Mouse (Mus musculus): Measurements from ENCODE around the gene Sap30bp. TPM values are rescaled to one million over a fixed set of nuclear protein-coding genes. Genes with fewer than 3 reads are reported as not detected.

Sap30bp gene
- polyA plus RNA-seq, 1 experiment from 2014 or later = 29.8 TPM

- no peaks in the 10 kb centered on the region for H3K27me3 ChIP-seq
- no peak overlapping the region for H3K27ac ChIP-seq
- ATAC-seq (ENCODE audit: borderline replicate concordance, extremely low read depth, low FRiP score, low TSS enrichment) = no peak
- WGBS = 33% methylated on average over 6 of the region's 6 CpGs
- H3K4me3 ChIP-seq = no peak overlapping the region
- no peak overlapping the region for H3K9ac ChIP-seq
- no peaks in the 10 kb centered on the region for H3K9me3 ChIP-seq
- peaks cover 1% of the 10 kb centered on the region for H3K4me1 ChIP-seq
- peaks cover 70% of the 10 kb centered on the region for H3K36me3 ChIP-seq
- no peak overlapping the region for H3K4me2 ChIP-seq
Measured at GRCm38 (mm10) chr11:115939690-115940329, 6.7 kb downstream of the Sap30bp start.

GRCm38 (mm10) chr11:115941980-115942379, 8.9 kb downstream of the Sap30bp start:
- Histone ChIP-seq H3K4me1 (no peaks in the 10 kb centered on the region), H3K27ac (no peak overlapping the region), H3K27me3 (no peaks in the 10 kb centered on the region), H3K36me3 (peaks cover 69% of the 10 kb centered on the region), H3K4me2 (no peak overlapping the region), H3K9me3 (no peaks in the 10 kb centered on the region), H3K4me3 (no peak overlapping the region), H3K9ac (no peak overlapping the region)
- ATAC-seq (ENCODE audit: borderline replicate concordance, extremely low read depth, low FRiP score, low TSS enrichment) = no peak
- WGBS = 64% methylated on average over 7 of the region's 7 CpGs

- Histone ChIP-seq H3K36me3 (peaks cover 51% of the 10 kb centered on the region), H3K4me2 (no peak overlapping the region), H3K27me3 (no peaks in the 10 kb centered on the region), H3K4me1 (no peaks in the 10 kb centered on the region), H3K9ac (no peak overlapping the region), H3K9me3 (no peaks in the 10 kb centered on the region), H3K4me3 (no peak overlapping the region), H3K27ac (no peak overlapping the region)
- ATAC-seq (ENCODE audit: borderline replicate concordance, extremely low read depth, low FRiP score, low TSS enrichment) = no peak
- 92% methylated on average over 8 of the region's 8 CpGs for WGBS
Measured at GRCm38 (mm10) chr11:115945247-115945646, 12.2 kb downstream of the Sap30bp start.

- Histone ChIP-seq H3K4me2 (no peak overlapping the region), H3K36me3 (peaks cover 51% of the 10 kb centered on the region), H3K9ac (no peak overlapping the region), H3K27me3 (no peaks in the 10 kb centered on the region), H3K27ac (0 out of 2 replicates have a peak overlapping the region, but pooled peaks have one; percentile 10), H3K4me1 (no peaks in the 10 kb centered on the region), H3K9me3 (no peaks in the 10 kb centered on the region), H3K4me3 (no peak overlapping the region)
- ATAC-seq (ENCODE audit: borderline replicate concordance, extremely low read depth, low FRiP score, low TSS enrichment) = no peak
- 84% methylated on average over 9 of the region's 9 CpGs for WGBS
Measured at GRCm38 (mm10) chr11:115946221-115946828, 13.2 kb downstream of the Sap30bp start.

- Histone ChIP-seq H3K27me3 (no peaks in the 10 kb centered on the region), H3K36me3 (peaks cover 52% of the 10 kb centered on the region)
Measured at GRCm38 (mm10) chr11:115948316-115948715, 15.2 kb downstream of the Sap30bp start.

GRCm38 (mm10) chr11:115950719-115951118, 17.6 kb downstream of the Sap30bp start:
- Histone ChIP-seq H3K9me3 (no peaks in the 10 kb centered on the region), H3K27ac (no peak overlapping the region), H3K4me1 (peaks cover 6% of the 10 kb centered on the region; the same call in 1 of the 2 replicates), H3K36me3 (peaks cover 53% of the 10 kb centered on the region), H3K27me3 (no peaks in the 10 kb centered on the region), H3K9ac (no peak overlapping the region), H3K4me3 (no peak overlapping the region), H3K4me2 (no peak overlapping the region)
- 91% methylated on average over 2 of the region's 2 CpGs for WGBS
- no peak for ATAC-seq (ENCODE audit: borderline replicate concordance, extremely low read depth, low FRiP score, low TSS enrichment)

More at GRCm38 (mm10) chr11:115948316-115948715, 15.2 kb downstream of the Sap30bp start:
- Histone ChIP-seq H3K27ac (no peak overlapping the region), H3K4me3 (no peak overlapping the region), H3K4me2 (no peak overlapping the region), H3K9ac (no peak overlapping the region), H3K4me1 (no peaks in the 10 kb centered on the region), H3K9me3 (no peaks in the 10 kb centered on the region)
- 87% methylated on average over 9 of the region's 9 CpGs for WGBS
- ATAC-seq (ENCODE audit: borderline replicate concordance, extremely low read depth, low FRiP score, low TSS enrichment) = no peak

- ATAC-seq (ENCODE audit: borderline replicate concordance, extremely low read depth, low FRiP score, low TSS enrichment) = no peak
- Histone ChIP-seq H3K36me3 (peaks cover 50% of the 10 kb centered on the region), H3K27me3 (no peaks in the 10 kb centered on the region), H3K9ac (no peak overlapping the region), H3K4me3 (no peak overlapping the region), H3K4me1 (peaks cover 6% of the 10 kb centered on the region; the same call in 1 of the 2 replicates), H3K4me2 (no peak overlapping the region), H3K9me3 (no peaks in the 10 kb centered on the region), H3K27ac (no peak overlapping the region)
- WGBS = 83% methylated on average over 5 of the region's 5 CpGs
Measured at GRCm38 (mm10) chr11:115954712-115955111, 21.6 kb downstream of the Sap30bp start.

- no peak overlapping the region for H3K4me2 ChIP-seq
- ATAC-seq (ENCODE audit: borderline replicate concordance, extremely low read depth, low FRiP score, low TSS enrichment) = peak; percentile 43; the same call in 1 of the 2 replicates
- no peaks in the 10 kb centered on the region for H3K9me3 ChIP-seq
- 68% methylated on average over 10 of the region's 10 CpGs for WGBS
- no peaks in the 10 kb centered on the region for H3K27me3 ChIP-seq
- 0 out of 2 replicates have a peak overlapping the region, but pooled peaks have one; percentile 12 for H3K27ac ChIP-seq
- H3K9ac ChIP-seq = no peak overlapping the region
- H3K4me1 ChIP-seq = peaks cover 6% of the 10 kb centered on the region; the same call in 1 of the 2 replicates
- peaks cover 56% of the 10 kb centered on the region for H3K36me3 ChIP-seq
- no peak overlapping the region for H3K4me3 ChIP-seq
Measured at GRCm38 (mm10) chr11:115955195-115955858, 22.2 kb downstream of the Sap30bp start.

GRCm38 (mm10) chr11:115956453-115956852, 23.4 kb downstream of the Sap30bp start:
- no peaks in the 10 kb centered on the region for H3K27me3 ChIP-seq
- no peak overlapping the region for H3K9ac ChIP-seq
- 47% methylated on average over 4 of the region's 4 CpGs for WGBS
- H3K4me2 ChIP-seq = no peak overlapping the region
- H3K4me1 ChIP-seq = peaks cover 6% of the 10 kb centered on the region; the same call in 1 of the 2 replicates
- H3K9me3 ChIP-seq = no peaks in the 10 kb centered on the region
- peaks cover 56% of the 10 kb centered on the region for H3K36me3 ChIP-seq
- H3K4me3 ChIP-seq = no peak overlapping the region
- H3K27ac ChIP-seq = peak overlapping the region; percentile 42; the same call in 1 of the 2 replicates
- ATAC-seq (ENCODE audit: borderline replicate concordance, extremely low read depth, low FRiP score, low TSS enrichment) = peak; percentile 47; the same call in 1 of the 2 replicates

GRCm38 (mm10) chr11:115957971-115958370, 24.9 kb downstream of the Sap30bp start:
- Histone ChIP-seq H3K27me3 (no peaks in the 10 kb centered on the region), H3K4me1 (peaks cover 6% of the 10 kb centered on the region; the same call in 1 of the 2 replicates), H3K4me2 (no peak overlapping the region), H3K9me3 (no peaks in the 10 kb centered on the region), H3K27ac (no peak overlapping the region), H3K36me3 (peaks cover 57% of the 10 kb centered on the region), H3K4me3 (no peak overlapping the region), H3K9ac (no peak overlapping the region)
- no peak for ATAC-seq (ENCODE audit: borderline replicate concordance, extremely low read depth, low FRiP score, low TSS enrichment)
- 69% methylated on average over 7 of the region's 7 CpGs for WGBS

- ATAC-seq (ENCODE audit: borderline replicate concordance, extremely low read depth, low FRiP score, low TSS enrichment) = no peak
- Histone ChIP-seq H3K4me2 (no peak overlapping the region), H3K27me3 (no peaks in the 10 kb centered on the region), H3K36me3 (peaks cover 60% of the 10 kb centered on the region), H3K4me3 (no peak overlapping the region), H3K4me1 (peaks cover 6% of the 10 kb centered on the region; the same call in 1 of the 2 replicates), H3K9me3 (no peaks in the 10 kb centered on the region), H3K27ac (no peak overlapping the region), H3K9ac (no peak overlapping the region)
- WGBS = 96% methylated on average over 9 of the region's 9 CpGs
Measured at GRCm38 (mm10) chr11:115959018-115959417, 25.9 kb downstream of the Sap30bp start.
